Mouse (Mus musculus) kidney, embryonic 16.5 days (tissue): Measurements from ENCODE around the gene Nckap5. TPM values are rescaled to one million over a fixed set of nuclear protein-coding genes. Genes with fewer than 3 reads are reported as not detected.

Experiments
- ATAC-seq: fragments of 200-750 bp; cut with Nextera tagmentation; 2 replicates; pipeline ENCODE4 v1.8.0; 2017; ENCODE audit warnings: moderate TSS enrichment; ENCODE audit not compliant: low FRiP score, low TSS enrichment
- H3K27ac ChIP-seq: fragments of 300-500 bp; sonication (generic); 2 replicates; pipeline ENCODE4 v1.5.1; 2014; ENCODE audit warnings: low read length
- H3K27me3 ChIP-seq: fragments of 300-500 bp; sonication (generic); 2 replicates; pipeline ENCODE4 v1.6.1; 2014; ENCODE audit warnings: low read length, control low read depth, mixed read lengths; ENCODE audit not compliant: insufficient read depth
- H3K36me3 ChIP-seq: fragments of 300-500 bp; sonication (generic); 2 replicates; pipeline ENCODE4 v1.6.1; 2014; ENCODE audit warnings: low read length, control low read depth, mixed read lengths; ENCODE audit not compliant: insufficient read depth
- H3K4me1 ChIP-seq: fragments of 300-500 bp; sonication (generic); 2 replicates; pipeline ENCODE4 v1.6.1; 2014; ENCODE audit warnings: low read length, control low read depth, mixed read lengths; ENCODE audit not compliant: insufficient read depth
- H3K4me2 ChIP-seq: fragments of 300-500 bp; sonication (generic); replicated peaks from 2 replicates; pipeline ENCODE4 v1.6.1; 2014; ENCODE audit warnings: low read depth, low read length
- H3K4me3 ChIP-seq: fragments of 300-500 bp; sonication (generic); 2 replicates; pipeline ENCODE4 v1.5.1; 2014; ENCODE audit warnings: mild to moderate bottlenecking, low read length
- H3K9ac ChIP-seq: fragments of 300-500 bp; sonication (generic); replicated peaks from 2 replicates; pipeline ENCODE4 v1.6.1; 2014; ENCODE audit warnings: low read length
- H3K9me3 ChIP-seq: fragments of 300-500 bp; sonication (generic); 2 replicates; pipeline ENCODE4 v1.6.1; 2016; ENCODE audit warnings: low read length, control low read depth
- WGBS: fragments of 180-500 bp; shearing (Covaris S2); extraction: QIAGEN DNeasy Blood & Tissue Kit; methylation state at CpG from one replicate; pipeline ENCODE4 v1.1.7; 2014; 5-methylcytosine and 5-hydroxymethylcytosine counted together
- polyA plus RNA-seq: library from polyadenylated mRNA; unstranded; fragments of >200 nt; fragmentation: Nextera tagmentation; extraction: Ambion mirVana; gene quantifications from 2 replicates; pipeline ENCODE4 v1.2.1, GENCODE M21; 2015

Gene Nckap5
- polyA plus RNA-seq, 1 experiment from 2014 or later, result 4.2 TPM

- no peaks in the 10 kb centered on the region for H3K9me3 ChIP-seq
- no peak overlapping the region for H3K9ac ChIP-seq
- no peak overlapping the region for H3K4me2 ChIP-seq
- H3K4me1 ChIP-seq, result no peaks in the 10 kb centered on the region
- H3K4me3 ChIP-seq, result no peak overlapping the region
- WGBS, result 67% methylated on average over 2 of the region's 2 CpGs
- H3K36me3 ChIP-seq, result no peaks in the 10 kb centered on the region
- H3K27me3 ChIP-seq, result no peaks in the 10 kb centered on the region
- no peak overlapping the region for H3K27ac ChIP-seq
- no peak for ATAC-seq
These were observed 425.1 kb downstream of the Nckap5 start for GRCm38 (mm10) chr1:126405543-126405942.

GRCm38 (mm10) chr1:126403970-126404369 lies 426.6 kb downstream of the Nckap5 start:
- no peaks in the 10 kb centered on the region for H3K36me3 ChIP-seq
- no peak overlapping the region for H3K4me2 ChIP-seq
- H3K9ac ChIP-seq, result no peak overlapping the region
- no peaks in the 10 kb centered on the region for H3K27me3 ChIP-seq
- H3K27ac ChIP-seq, result no peak overlapping the region
- no peaks in the 10 kb centered on the region for H3K9me3 ChIP-seq
- ATAC-seq, result no peak
- H3K4me1 ChIP-seq, result no peaks in the 10 kb centered on the region
- no peak overlapping the region for H3K4me3 ChIP-seq

GRCm38 (mm10) chr1:126391204-126391603 lies 439.4 kb downstream of the Nckap5 start:
- Histone ChIP-seq H3K9ac (no peak overlapping the region), H3K27ac (no peak overlapping the region), H3K4me2 (no peak overlapping the region), H3K4me1 (peaks cover 4% of the 10 kb centered on the region; the same call in 1 of the 2 replicates), H3K36me3 (no peaks in the 10 kb centered on the region), H3K27me3 (no peaks in the 10 kb centered on the region), H3K4me3 (no peak overlapping the region), H3K9me3 (no peaks in the 10 kb centered on the region)
- WGBS, result 79% methylated on average over 4 of the region's 4 CpGs
- ATAC-seq, result no peak

GRCm38 (mm10) chr1:126377339-126377980 lies 453.1 kb downstream of the Nckap5 start:
- WGBS, result 64% methylated on average over 9 of the region's 9 CpGs
- Histone ChIP-seq H3K4me3 (no peak overlapping the region), H3K27ac (no peak overlapping the region), H3K9me3 (no peaks in the 10 kb centered on the region), H3K36me3 (no peaks in the 10 kb centered on the region), H3K4me2 (no peak overlapping the region), H3K4me1 (no peaks in the 10 kb centered on the region), H3K9ac (no peak overlapping the region), H3K27me3 (no peaks in the 10 kb centered on the region)
- ATAC-seq, result no peak

- H3K4me2 ChIP-seq, result no peak overlapping the region
- ATAC-seq, result no peak
- H3K4me1 ChIP-seq, result no peaks in the 10 kb centered on the region
- 45% methylated on average over 2 of the region's 2 CpGs for WGBS
- H3K27me3 ChIP-seq, result no peaks in the 10 kb centered on the region
- H3K27ac ChIP-seq, result no peak overlapping the region
- H3K9ac ChIP-seq, result no peak overlapping the region
- no peaks in the 10 kb centered on the region for H3K36me3 ChIP-seq
- H3K9me3 ChIP-seq, result no peaks in the 10 kb centered on the region
- no peak overlapping the region for H3K4me3 ChIP-seq
These were observed 463.9 kb downstream of the Nckap5 start for GRCm38 (mm10) chr1:126366736-126367135.

DNA sequence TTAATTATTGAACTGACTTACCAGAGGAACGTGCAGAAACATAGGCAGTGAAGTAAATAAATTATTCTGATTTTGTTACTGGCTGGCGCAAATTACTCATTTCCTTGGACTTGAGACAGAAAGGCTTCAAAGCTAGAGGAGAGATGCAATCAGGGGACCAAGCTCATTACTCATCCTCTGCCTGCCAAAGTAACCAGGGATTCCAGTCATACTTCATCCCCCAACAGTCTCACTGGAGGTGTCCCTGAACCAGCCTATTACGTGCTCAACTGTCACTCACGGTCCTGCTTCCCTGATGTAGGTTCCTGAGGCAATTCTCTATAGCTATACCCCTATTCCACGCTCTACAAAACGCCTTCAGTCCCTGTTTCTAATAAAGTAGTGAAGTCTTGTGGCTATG lies 466.0 kb downstream of the Nckap5 start:
- Histone ChIP-seq H3K4me1 (peaks cover 3% of the 10 kb centered on the region; the same call in 1 of the 2 replicates), H3K9me3 (no peaks in the 10 kb centered on the region), H3K27ac (no peak overlapping the region), H3K36me3 (no peaks in the 10 kb centered on the region), H3K9ac (no peak overlapping the region), H3K4me3 (no peak overlapping the region), H3K27me3 (no peaks in the 10 kb centered on the region), H3K4me2 (no peak overlapping the region)
- ATAC-seq, result no peak
- 59% methylated on average over 6 of the region's 6 CpGs for WGBS

GRCm38 (mm10) chr1:126360531-126361220 lies 469.9 kb downstream of the Nckap5 start:
- Histone ChIP-seq H3K27ac (no peak overlapping the region), H3K4me2 (no peak overlapping the region), H3K4me3 (no peak overlapping the region), H3K9ac (no peak overlapping the region), H3K27me3 (no peaks in the 10 kb centered on the region), H3K36me3 (no peaks in the 10 kb centered on the region), H3K9me3 (no peaks in the 10 kb centered on the region), H3K4me1 (peaks cover 3% of the 10 kb centered on the region; the same call in 1 of the 2 replicates)
- WGBS, result 69% methylated on average over 6 of the region's 6 CpGs
- no peak for ATAC-seq

DNA sequence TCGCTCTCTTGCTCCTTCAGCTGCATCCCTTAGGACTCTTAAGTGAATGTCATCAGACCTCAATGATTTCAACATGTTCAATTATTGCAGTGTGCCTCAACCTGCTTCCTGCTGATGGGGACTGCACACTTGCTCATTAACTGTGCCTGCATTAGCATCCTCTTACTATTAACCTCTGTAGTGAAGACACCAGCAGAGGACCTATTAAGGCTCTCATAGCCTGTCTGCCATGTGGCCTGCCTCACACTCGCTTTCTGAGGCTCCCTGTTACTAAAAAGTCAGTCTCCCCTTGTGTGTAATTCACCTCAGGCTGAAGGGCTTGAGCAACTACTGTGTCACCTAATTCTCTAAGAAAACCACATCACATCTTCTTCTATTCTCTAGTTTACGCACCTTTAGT lies 470.5 kb downstream of the Nckap5 start:
- Histone ChIP-seq H3K36me3 (no peaks in the 10 kb centered on the region), H3K27me3 (no peaks in the 10 kb centered on the region), H3K4me1 (peaks cover 3% of the 10 kb centered on the region; the same call in 1 of the 2 replicates), H3K9me3 (no peaks in the 10 kb centered on the region), H3K4me2 (no peak overlapping the region), H3K9ac (no peak overlapping the region), H3K4me3 (no peak overlapping the region), H3K27ac (no peak overlapping the region)
- WGBS, result 88% methylated on average over 3 of the region's 3 CpGs
- no peak for ATAC-seq

GRCm38 (mm10) chr1:126341806-126342205 lies 488.8 kb downstream of the Nckap5 start:
- 75% methylated on average over 2 of the region's 2 CpGs for WGBS
- ATAC-seq, result no peak
- H3K4me1 ChIP-seq, result 0 out of 2 replicates have a peak, but pooled peaks cover 6% of the 10 kb centered on the region
- no peak overlapping the region for H3K4me3 ChIP-seq
- H3K27ac ChIP-seq, result no peak overlapping the region
- H3K4me2 ChIP-seq, result no peak overlapping the region
- H3K36me3 ChIP-seq, result no peaks in the 10 kb centered on the region
- H3K9me3 ChIP-seq, result no peaks in the 10 kb centered on the region
- no peak overlapping the region for H3K9ac ChIP-seq
- H3K27me3 ChIP-seq, result no peaks in the 10 kb centered on the region

DNA sequence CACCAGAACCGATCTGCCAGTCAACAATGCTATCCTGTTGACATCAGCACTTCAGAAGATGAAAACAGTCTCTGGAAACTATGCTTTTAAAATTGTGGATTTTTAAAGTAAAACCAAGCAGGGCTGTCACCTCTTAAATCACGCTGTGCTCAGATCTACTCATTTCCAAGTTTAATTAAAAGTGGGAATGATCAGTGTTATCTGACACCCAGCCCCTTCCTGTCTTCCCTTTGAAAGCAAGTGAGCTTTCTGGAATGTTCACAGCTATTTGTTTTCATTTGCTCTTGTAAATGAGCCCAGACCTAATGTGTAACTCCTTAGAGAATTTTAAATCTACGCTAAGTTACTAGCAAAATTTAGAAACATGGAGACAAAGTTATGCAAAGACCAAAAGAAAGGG lies 491.3 kb downstream of the Nckap5 start:
- Histone ChIP-seq H3K27ac (no peak overlapping the region), H3K9ac (no peak overlapping the region), H3K36me3 (no peaks in the 10 kb centered on the region), H3K9me3 (no peaks in the 10 kb centered on the region), H3K27me3 (no peaks in the 10 kb centered on the region), H3K4me1 (0 out of 2 replicates have a peak, but pooled peaks cover 6% of the 10 kb centered on the region), H3K4me3 (no peak overlapping the region), H3K4me2 (no peak overlapping the region)
- ATAC-seq, result no peak
- 34% methylated on average over 3 of the region's 3 CpGs for WGBS
